Mouse (Mus musculus) ES-E14 (cell line): ENCODE measurements at regions not wholly inside any gene's neighbourhood (a gene's known extent, or its start where the extent isn't known, plus 50 kb on each side); places are given as distances from the start of the nearest gene placed in this dataset.

Experiments
- CHD2 ChIP-seq: IDR thresholded peaks from 2 replicates; pipeline ENCODE4 v1.6.1; 2014; ENCODE audit warnings: mild to moderate bottlenecking, low read depth, low read length, inconsistent platforms
- HCFC1 ChIP-seq: IDR thresholded peaks from 2 replicates; pipeline ENCODE4 v1.6.1; 2012; ENCODE audit warnings: low read length, inconsistent platforms, borderline replicate concordance; ENCODE audit not compliant: insufficient read depth
- MAFK ChIP-seq: IDR thresholded peaks from 2 replicates; pipeline ENCODE4 v1.6.1; 2014; ENCODE audit warnings: mild to moderate bottlenecking, low read depth, low read length, inconsistent platforms; ENCODE audit not compliant: insufficient read depth
- ZC3H11A ChIP-seq: IDR thresholded peaks from 2 replicates; pipeline ENCODE4 v1.6.1; 2012; ENCODE audit warnings: low read depth, mild to moderate bottlenecking, inconsistent platforms, low read length, borderline replicate concordance
- ZNF384 ChIP-seq: IDR thresholded peaks from 2 replicates; pipeline ENCODE4 v1.6.1; 2012; ENCODE audit warnings: low read depth, low read length, inconsistent platforms

GRCm38 (mm10) chr13:43987338-43987737 lies 202.8 kb downstream of the Cd83 start:
- TF ChIP-seq ZC3H11A (no peak), MAFK (no peak), CHD2 (no peak), HCFC1 (no peak), ZNF384 (no peak)
